Mouse (Mus musculus) heart, postnatal 0 days (tissue): ENCODE measurements around the gene Hpgds. TPM values are rescaled to one million over a fixed set of nuclear protein-coding genes. Genes with fewer than 3 reads are reported as not detected.
A peak's percentile ranks its signal among the peaks of the same experiment; 100 is the strongest.

Experiments used
- ATAC-seq: fragments of 200-750 bp; cut with Nextera tagmentation; 2 replicates; pipeline ENCODE4 v1.8.0; 2017; ENCODE audit warnings: low read depth, moderate number of reproducible peaks, moderate library complexity; ENCODE audit not compliant: insufficient read depth
- DNase-seq: peaks from one replicate; pipeline ENCODE4 v3.0.0-alpha.2; 2016; ENCODE audit warnings: low spot score
- H3K27ac ChIP-seq: fragments of 300-500 bp; sonication (generic); 2 replicates; pipeline ENCODE4 v1.5.1; 2014; ENCODE audit warnings: low read depth, mild to moderate bottlenecking
- H3K27me3 ChIP-seq: fragments of 300-500 bp; sonication (generic); 2 replicates; pipeline ENCODE4 v1.6.1; 2014; ENCODE audit warnings: low read length, mixed read lengths; ENCODE audit not compliant: control insufficient read depth, insufficient read depth
- H3K36me3 ChIP-seq: fragments of 300-500 bp; sonication (generic); replicated peaks from 2 replicates; pipeline ENCODE4 v1.6.1; 2014; ENCODE audit warnings: low read length, mixed read lengths; ENCODE audit not compliant: control insufficient read depth, insufficient read depth
- H3K4me1 ChIP-seq: fragments of 300-500 bp; sonication (generic); 2 replicates; pipeline ENCODE4 v1.6.1; 2014; ENCODE audit warnings: antibody characterized with exemption; ENCODE audit not compliant: control insufficient read depth, insufficient read depth
- H3K4me2 ChIP-seq: fragments of 300-500 bp; sonication (generic); 2 replicates; pipeline ENCODE4 v1.6.1; 2014; ENCODE audit warnings: low read depth, mild to moderate bottlenecking, low read length, moderate library complexity
- H3K4me3 ChIP-seq: fragments of 300-500 bp; sonication (generic); 2 replicates; pipeline ENCODE4 v1.5.1; 2014; ENCODE audit warnings: low read depth, low read length
- H3K9ac ChIP-seq: fragments of 300-500 bp; sonication (generic); replicated peaks from 2 replicates; pipeline ENCODE4 v1.6.1; 2014; ENCODE audit warnings: low read depth, low read length, mixed read lengths
- H3K9me3 ChIP-seq: fragments of 300-500 bp; sonication (generic); replicated peaks from 2 replicates; pipeline ENCODE4 v1.6.1; 2016; ENCODE audit warnings: low read length; ENCODE audit not compliant: control insufficient read depth
- CTCF ChIP-seq: IDR thresholded peaks from 2 replicates; pipeline ENCODE4 v1.5.1; 2016; ENCODE audit warnings: antibody characterized with exemption, control low read depth, low read depth
- EP300 ChIP-seq: IDR thresholded peaks from 2 replicates; pipeline ENCODE4 v1.6.1; 2016; ENCODE audit warnings: antibody characterized with exemption, low read depth
- WGBS: fragments of 180-500 bp; shearing (Covaris S2); extraction: QIAGEN DNeasy Blood & Tissue Kit; methylation state at CpG from one replicate; pipeline ENCODE4 v1.1.7; 2014; 5-methylcytosine and 5-hydroxymethylcytosine counted together
- polyA plus RNA-seq: library from polyadenylated mRNA; unstranded; fragments of >200 nt; fragmentation: Nextera tagmentation; extraction: Ambion mirVana; gene quantifications from 2 replicates; pipeline ENCODE4 v1.2.1, GENCODE M21; 2015
- total RNA-seq: library from RNA; depleted of rRNA; stranded (reverse); fragments of >200 nt; gene quantifications from 2 replicates; pipeline ENCODE4 v1.2.3, GENCODE M21; 2014; ENCODE audit warnings: low replicate concordance; rRNA removed

Gene Hpgds
- 1.3 and 1.9 TPM in 2 replicates for total RNA-seq
- 0.96 and 2.7 TPM in 2 replicates for polyA plus RNA-seq

- Histone ChIP-seq H3K4me3 (no peak within 1 kb of the TSS), H3K27me3 (no peaks in the 10 kb centered on the region), H3K27ac (no peak within 1 kb of the TSS), H3K4me1 (no peaks in the 10 kb centered on the region), H3K9me3 (no peaks in the 10 kb centered on the region), H3K9ac (no peak within 1 kb of the TSS), H3K36me3 (no peaks in the 10 kb centered on the region), H3K4me2 (no peak within 1 kb of the TSS; the same call in 1 of the 2 replicates)
- no peak for TF ChIP-seq CTCF
- no peak for TF ChIP-seq EP300
- no peak for DNase-seq
- ATAC-seq = no peak
- WGBS = 56% methylated on average over 16 of the region's 16 CpGs
Measured at GRCm38 (mm10) chr6:65144621-65145205, at the start of gene Hpgds. Hpgds (minus strand) TSS chr6:65144908.

- Histone ChIP-seq H3K4me2 (no peak overlapping the region), H3K9ac (no peak overlapping the region), H3K4me1 (no peaks in the 10 kb centered on the region), H3K9me3 (no peaks in the 10 kb centered on the region), H3K27ac (peak overlapping the region; percentile 41; the same call in 1 of the 2 replicates), H3K4me3 (no peak overlapping the region), H3K36me3 (no peaks in the 10 kb centered on the region), H3K27me3 (no peaks in the 10 kb centered on the region)
- 31% methylated on average over 5 of the region's 5 CpGs for WGBS
- DNase-seq (peak; percentile 43), ATAC-seq (peak; percentile 64; the same call in 1 of the 2 replicates)
- TF ChIP-seq EP300 (no peak), CTCF (no peak)
Measured at GRCm38 (mm10) chr6:65164977-65165376, 20.3 kb upstream of the Hpgds start.

- no peak overlapping the region for H3K4me2 ChIP-seq
- 66% methylated on average over 6 of the region's 6 CpGs for WGBS
- no peaks in the 10 kb centered on the region for H3K36me3 ChIP-seq
- no peak overlapping the region for H3K9ac ChIP-seq
- H3K9me3 ChIP-seq = no peaks in the 10 kb centered on the region
- H3K27ac ChIP-seq = peak overlapping the region; percentile 56
- no peaks in the 10 kb centered on the region for H3K27me3 ChIP-seq
- ATAC-seq = no peak
- no peak overlapping the region for H3K4me3 ChIP-seq
- no peaks in the 10 kb centered on the region for H3K4me1 ChIP-seq
- no peak for DNase-seq
- TF ChIP-seq CTCF (no peak), EP300 (no peak)
Measured at GRCm38 (mm10) chr6:65164137-65164536, 19.4 kb upstream of the Hpgds start.

- Histone ChIP-seq H3K9ac (no peak overlapping the region), H3K36me3 (no peaks in the 10 kb centered on the region), H3K4me1 (peaks cover 6% of the 10 kb centered on the region; the same call in 1 of the 2 replicates), H3K9me3 (no peaks in the 10 kb centered on the region), H3K4me2 (no peak overlapping the region), H3K4me3 (no peak overlapping the region), H3K27ac (no peak overlapping the region), H3K27me3 (no peaks in the 10 kb centered on the region)
- ATAC-seq (no peak), DNase-seq (no peak)
- 59% methylated on average over 4 of the region's 4 CpGs for WGBS
- no peak for TF ChIP-seq CTCF
- no peak for TF ChIP-seq EP300
Measured at GRCm38 (mm10) chr6:65159381-65159942, 14.8 kb upstream of the Hpgds start.

- TF ChIP-seq EP300 = no peak
- TF ChIP-seq CTCF = no peak
- no peak overlapping the region for H3K4me2 ChIP-seq
- no peaks in the 10 kb centered on the region for H3K36me3 ChIP-seq
- no peak overlapping the region for H3K4me3 ChIP-seq
- no peak overlapping the region for H3K9ac ChIP-seq
- no peaks in the 10 kb centered on the region for H3K27me3 ChIP-seq
- WGBS = 84% methylated on average over 4 of the region's 4 CpGs
- no peak for DNase-seq
- no peak overlapping the region for H3K27ac ChIP-seq
- peaks cover 6% of the 10 kb centered on the region; the same call in 1 of the 2 replicates for H3K4me1 ChIP-seq
- H3K9me3 ChIP-seq = no peaks in the 10 kb centered on the region
- ATAC-seq = no peak
Measured at GRCm38 (mm10) chr6:65157042-65157441, 12.3 kb upstream of the Hpgds start.

GRCm38 (mm10) chr6:65153570-65153969 is 8.9 kb upstream of the Hpgds start:
- Histone ChIP-seq H3K9ac (no peak overlapping the region), H3K27ac (no peak overlapping the region), H3K4me3 (no peak overlapping the region), H3K27me3 (no peaks in the 10 kb centered on the region), H3K4me2 (no peak overlapping the region), H3K4me1 (peaks cover 6% of the 10 kb centered on the region; the same call in 1 of the 2 replicates), H3K9me3 (no peaks in the 10 kb centered on the region), H3K36me3 (no peaks in the 10 kb centered on the region)
- no peak for TF ChIP-seq EP300
- TF ChIP-seq CTCF = no peak
- no peak for DNase-seq
- WGBS = 45% methylated on average over 3 of the region's 3 CpGs
- ATAC-seq = no peak
